Mouse (Mus musculus) yolk sac, embryonic 10.5 days (tissue): ENCODE results near the gene Dach1.

Experiments used
- DNase-seq: peaks from one replicate; pipeline ENCODE4 v3.0.0-alpha.2; 2017; ENCODE audit warnings: low spot score

The Dach1 gene

GRCm38 (mm10) chr14:98108764-98109163 is 60.8 kb downstream of the Dach1 start:
- no peak for DNase-seq

- no peak for DNase-seq
Measured at GRCm38 (mm10) chr14:98106208-98106607, 63.4 kb downstream of the Dach1 start.

- DNase-seq: no peak
Measured at GRCm38 (mm10) chr14:98104314-98104955, 65.1 kb downstream of the Dach1 start.

GRCm38 (mm10) chr14:98095229-98095628 is 74.3 kb downstream of the Dach1 start:
- DNase-seq: no peak

GRCm38 (mm10) chr14:98089246-98089645 is 80.3 kb downstream of the Dach1 start:
- no peak for DNase-seq

- no peak for DNase-seq
Measured at GRCm38 (mm10) chr14:98087355-98087754, 82.2 kb downstream of the Dach1 start.

GRCm38 (mm10) chr14:98086794-98087193 is 82.8 kb downstream of the Dach1 start:
- DNase-seq: no peak

- DNase-seq: no peak
Measured at GRCm38 (mm10) chr14:98085141-98085540, 84.4 kb downstream of the Dach1 start.

GRCm38 (mm10) chr14:98084720-98085119 is 84.8 kb downstream of the Dach1 start:
- no peak for DNase-seq

GRCm38 (mm10) chr14:98083419-98083818 is 86.1 kb downstream of the Dach1 start:
- no peak for DNase-seq

GRCm38 (mm10) chr14:98080014-98080413 is 89.6 kb downstream of the Dach1 start:
- DNase-seq: no peak

- no peak for DNase-seq
Measured at GRCm38 (mm10) chr14:98077996-98078395, 91.6 kb downstream of the Dach1 start.

GRCm38 (mm10) chr14:98073421-98074080 is 96.0 kb downstream of the Dach1 start:
- DNase-seq: no peak

GRCm38 (mm10) chr14:98072647-98073420 is 96.7 kb downstream of the Dach1 start:
- DNase-seq: no peak

GRCm38 (mm10) chr14:98071877-98072276 is 97.7 kb downstream of the Dach1 start:
- no peak for DNase-seq

- DNase-seq: no peak
Measured at GRCm38 (mm10) chr14:98067273-98067905, 102.2 kb downstream of the Dach1 start.

GRCm38 (mm10) chr14:98064190-98064589 is 105.4 kb downstream of the Dach1 start:
- no peak for DNase-seq

- no peak for DNase-seq
Measured at GRCm38 (mm10) chr14:98049329-98049728, 120.2 kb downstream of the Dach1 start.

- no peak for DNase-seq
Measured at GRCm38 (mm10) chr14:98048403-98048802, 121.2 kb downstream of the Dach1 start.

GRCm38 (mm10) chr14:98047670-98048069 is 121.9 kb downstream of the Dach1 start:
- no peak for DNase-seq

GRCm38 (mm10) chr14:98046960-98047359 is 122.6 kb downstream of the Dach1 start:
- DNase-seq: no peak

GRCm38 (mm10) chr14:98038524-98038923 is 131.0 kb downstream of the Dach1 start:
- DNase-seq: no peak

- no peak for DNase-seq
Measured at GRCm38 (mm10) chr14:98037175-98037574, 132.4 kb downstream of the Dach1 start.
